Mouse (Mus musculus) lung, postnatal 0 days (tissue): ENCODE data around the gene Ppp3cb. TPM values are rescaled to one million over a fixed set of nuclear protein-coding genes. Genes with fewer than 3 reads are reported as not detected.
A peak's percentile ranks its signal among the peaks of the same experiment; 100 is the strongest.

Experiments
- ATAC-seq: fragments of 200-750 bp; cut with Nextera tagmentation; 2 replicates; pipeline ENCODE4 v1.8.0; 2017; ENCODE audit warnings: moderate library complexity
- DNase-seq: peaks from one replicate; pipeline ENCODE4 v3.0.0-alpha.2; 2016; ENCODE audit warnings: low spot score
- H3K27ac ChIP-seq: fragments of 300-500 bp; sonication (generic); 2 replicates; pipeline ENCODE4 v1.5.1; 2014; ENCODE audit warnings: antibody characterized with exemption, mild to moderate bottlenecking, low read length, mixed read lengths
- H3K27me3 ChIP-seq: fragments of 300-500 bp; sonication (generic); replicated peaks from 2 replicates; pipeline ENCODE4 v1.6.1; 2014; ENCODE audit warnings: low read length, mixed read lengths; ENCODE audit not compliant: insufficient read depth
- H3K36me3 ChIP-seq: fragments of 300-500 bp; sonication (generic); 2 replicates; pipeline ENCODE4 v1.6.1; 2014; ENCODE audit warnings: low read length, mixed read lengths; ENCODE audit not compliant: insufficient read depth
- H3K4me1 ChIP-seq: fragments of 300-500 bp; sonication (generic); 2 replicates; pipeline ENCODE4 v1.6.1; 2014; ENCODE audit warnings: antibody characterized with exemption, low read depth, low read length, mixed read lengths; ENCODE audit not compliant: insufficient read depth
- H3K4me2 ChIP-seq: fragments of 300-500 bp; sonication (generic); replicated peaks from 2 replicates; pipeline ENCODE4 v1.6.1; 2014; ENCODE audit warnings: low read depth, mild to moderate bottlenecking, low read length, moderate library complexity, mixed read lengths
- H3K4me3 ChIP-seq: fragments of 300-500 bp; sonication (generic); 2 replicates; pipeline ENCODE4 v1.5.1; 2014; ENCODE audit warnings: low read depth, low read length
- H3K9ac ChIP-seq: fragments of 300-500 bp; sonication (generic); replicated peaks from 2 replicates; pipeline ENCODE4 v1.6.1; 2014; ENCODE audit warnings: low read depth, mild to moderate bottlenecking
- H3K9me3 ChIP-seq: fragments of 300-500 bp; sonication (generic); 2 replicates; pipeline ENCODE4 v1.6.1; 2016; ENCODE audit warnings: low read length, mixed read lengths
- CTCF ChIP-seq: IDR thresholded peaks from 2 replicates; pipeline ENCODE4 v1.5.1; 2016; ENCODE audit warnings: antibody characterized with exemption, mild to moderate bottlenecking
- EP300 ChIP-seq: IDR thresholded peaks from 2 replicates; pipeline ENCODE4 v1.6.1; 2016; ENCODE audit warnings: antibody characterized with exemption, mild to moderate bottlenecking, control low read depth
- WGBS: fragments of 180-500 bp; shearing (Covaris S2); extraction: QIAGEN DNeasy Blood & Tissue Kit; methylation state at CpG from one replicate; pipeline ENCODE4 v1.1.7; 2014; 5-methylcytosine and 5-hydroxymethylcytosine counted together
- polyA plus RNA-seq: library from polyadenylated mRNA; unstranded; fragments of >200 nt; fragmentation: Nextera tagmentation; extraction: Ambion mirVana; gene quantifications from 2 replicates; pipeline ENCODE4 v1.2.1, GENCODE M21; 2015

Ppp3cb gene
- polyA plus RNA-seq, 1 experiment from 2014 or later = 24.2 TPM

DNA sequence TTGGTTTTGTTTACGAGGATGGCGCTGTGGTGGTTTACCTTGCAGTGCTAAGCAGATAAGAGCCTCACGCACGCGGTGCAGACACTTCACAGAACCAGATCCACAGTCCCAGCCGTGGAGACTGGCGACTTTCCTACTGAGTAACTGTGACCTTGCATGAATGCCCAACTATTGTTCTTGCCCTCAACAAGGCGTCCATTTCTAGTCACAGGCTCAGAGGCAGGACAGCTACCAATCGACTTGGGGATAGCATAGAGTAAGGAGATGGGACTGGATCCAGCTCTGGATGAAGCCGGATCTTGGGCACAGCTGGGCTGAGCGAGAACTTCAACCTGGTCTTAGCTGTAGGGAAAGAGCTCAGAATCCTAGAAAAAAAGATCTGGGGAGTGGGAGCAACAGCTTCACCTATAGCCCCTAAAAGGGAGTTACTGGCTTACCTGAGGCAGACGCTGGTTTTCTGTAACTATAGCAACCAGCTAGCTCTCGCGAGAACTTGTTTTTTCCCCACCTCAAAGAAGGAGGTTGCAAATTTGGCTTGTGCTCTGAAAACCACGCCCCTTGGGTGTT lies 94.5 kb downstream of the Ppp3cb start, which contains the start of gene Cfap70:
Gene Cfap70 (minus strand): TSS at position 462 of the 567 bp plus-strand sequence.
- WGBS = 2% methylated on average over 15 of the region's 15 CpGs

DNA sequence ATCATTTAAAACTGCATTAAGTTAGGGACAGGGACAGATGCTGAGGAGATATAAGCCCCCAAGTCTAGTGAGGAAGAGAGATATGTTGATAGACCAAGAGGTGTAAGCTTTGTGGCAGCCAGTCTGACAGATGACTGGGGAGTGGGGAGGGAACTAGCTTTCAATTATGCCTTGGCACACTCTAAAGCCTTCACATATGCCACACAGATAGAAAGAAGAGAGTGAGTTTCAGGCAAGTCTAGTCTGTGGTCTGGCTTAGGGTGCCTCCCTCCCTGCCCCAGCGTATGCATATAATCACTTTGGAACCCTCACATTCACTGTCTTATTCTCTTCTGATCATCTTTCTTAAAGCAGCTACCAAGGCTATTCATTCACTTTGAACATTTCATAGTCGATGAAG lies 95.1 kb downstream of the Ppp3cb start:
- WGBS = 15% methylated on average over 2 of the region's 2 CpGs
- TF ChIP-seq EP300 (no peak), CTCF (no peak)
- no peak overlapping the region for H3K27ac ChIP-seq
- peak overlapping the region; percentile 30 for H3K4me3 ChIP-seq
- ATAC-seq (no peak), DNase-seq (no peak)
- peaks cover 8% of the 10 kb centered on the region; the same call in 1 of the 2 replicates for H3K4me1 ChIP-seq
- H3K4me2 ChIP-seq = peak overlapping the region; percentile 67
- no peaks in the 10 kb centered on the region for H3K9me3 ChIP-seq
- H3K36me3 ChIP-seq = peaks cover 9% of the 10 kb centered on the region; the same call in 1 of the 2 replicates
- no peaks in the 10 kb centered on the region for H3K27me3 ChIP-seq
- no peak overlapping the region for H3K9ac ChIP-seq

More for the DNA sequence above, 94.5 kb downstream of the Ppp3cb start, which contains the start of gene Cfap70:
- ATAC-seq (peak; percentile 73), DNase-seq (peak; percentile 85)
- TF ChIP-seq CTCF (no peak), EP300 (no peak)
- no peak within 1 kb of the TSS for H3K9ac ChIP-seq
- peaks cover 8% of the 10 kb centered on the region; the same call in 1 of the 2 replicates for H3K4me1 ChIP-seq
- no peaks in the 10 kb centered on the region for H3K9me3 ChIP-seq
- H3K27me3 ChIP-seq = no peaks in the 10 kb centered on the region
- peaks cover 9% of the 10 kb centered on the region; the same call in 1 of the 2 replicates for H3K36me3 ChIP-seq
- H3K27ac ChIP-seq = no peak within 1 kb of the TSS
- peak within 1 kb of the TSS; percentile 30 for H3K4me3 ChIP-seq
- peak within 1 kb of the TSS; percentile 67 for H3K4me2 ChIP-seq

Other genes starting within 250 kb of the Ppp3cb start
- gene Ecd, start 198.5 kb downstream of the Ppp3cb start, polyA plus RNA-seq = 19.0 and 19.1 TPM in 2 replicates
- 14.7 and 16.9 TPM in 2 replicates for gene Fam149b, start 198.4 kb downstream of the Ppp3cb start, polyA plus RNA-seq
- gene Dnajc9, start 157.7 kb downstream of the Ppp3cb start, polyA plus RNA-seq = 34.7 and 37.9 TPM in 2 replicates
- 58.5 and 64.4 TPM in 2 replicates for gene Mrps16, start 152.9 kb downstream of the Ppp3cb start, polyA plus RNA-seq
- gene Cfap70, start 94.3 kb downstream of the Ppp3cb start, polyA plus RNA-seq = 3.7 and 4.0 TPM in 2 replicates
- gene Anxa7, start 66.4 kb downstream of the Ppp3cb start, polyA plus RNA-seq = 52.9 and 56.9 TPM in 2 replicates
- gene Mss51, start 49.7 kb downstream of the Ppp3cb start, polyA plus RNA-seq = 0.20 and 0.38 TPM in 2 replicates
- gene Usp54, start 94.5 kb upstream of the Ppp3cb start, polyA plus RNA-seq = 3.9 and 5.0 TPM in 2 replicates
- 0.38 and 0.40 TPM in 2 replicates for gene Myoz1, start 110.0 kb upstream of the Ppp3cb start, polyA plus RNA-seq
- gene Synpo2l, start 121.8 kb upstream of the Ppp3cb start, polyA plus RNA-seq = 0.63 and 0.96 TPM in 2 replicates
- 37.6 and 40.1 TPM in 2 replicates for gene Sec24c, start 127.7 kb upstream of the Ppp3cb start, polyA plus RNA-seq
- 24.2 and 26.3 TPM in 2 replicates for gene Fut11, start 148.4 kb upstream of the Ppp3cb start, polyA plus RNA-seq
- 109 and 114 TPM in 2 replicates for gene Chchd1, start 156.4 kb upstream of the Ppp3cb start, polyA plus RNA-seq
- 21.7 and 24.1 TPM in 2 replicates for gene Zswim8, start 161.0 kb upstream of the Ppp3cb start, polyA plus RNA-seq
- 12.9 and 15.6 TPM in 2 replicates for gene Ndst2, start 188.0 kb upstream of the Ppp3cb start, polyA plus RNA-seq
- gene Camk2g, start 247.5 kb upstream of the Ppp3cb start, polyA plus RNA-seq = 36.6 and 40.2 TPM in 2 replicates